Mouse (Mus musculus) brain, embryonic 14.5 days (tissue): Measurements from ENCODE around the gene Zfr2.

Source experiments
- CTCF ChIP-seq: fragments of 200-500 bp; IDR thresholded peaks from 2 replicates; pipeline ENCODE4 v1.5.1; 2012; ENCODE audit warnings: inconsistent platforms, mild to moderate bottlenecking, moderate library complexity, borderline replicate concordance; ENCODE audit not compliant: insufficient read depth, insufficient read length; ENCODE audit errors: extremely low read depth
- POLR2A ChIP-seq: fragments of 200-500 bp; IDR thresholded peaks from 2 replicates; pipeline ENCODE4 v1.6.1; 2012; ENCODE audit warnings: mild to moderate bottlenecking, inconsistent platforms, borderline replicate concordance; ENCODE audit not compliant: poor library complexity, insufficient read depth, insufficient read length, severe bottlenecking; ENCODE audit errors: extremely low read depth

- no peak for TF ChIP-seq CTCF
- no peak for TF ChIP-seq POLR2A
Observed at GRCm38 (mm10) chr10:81192968-81193501, 39.9 kb upstream of the Zfr2 start.
